Mouse (Mus musculus) ES-E14 (cell line): ENCODE results near the gene Nim1k.

Experiments
- HCFC1 ChIP-seq: IDR thresholded peaks from 2 replicates; pipeline ENCODE4 v1.6.1; 2012; ENCODE audit warnings: low read length, inconsistent platforms, borderline replicate concordance; ENCODE audit not compliant: insufficient read depth
- ZC3H11A ChIP-seq: IDR thresholded peaks from 2 replicates; pipeline ENCODE4 v1.6.1; 2012; ENCODE audit warnings: low read depth, mild to moderate bottlenecking, inconsistent platforms, low read length, borderline replicate concordance

DNA sequence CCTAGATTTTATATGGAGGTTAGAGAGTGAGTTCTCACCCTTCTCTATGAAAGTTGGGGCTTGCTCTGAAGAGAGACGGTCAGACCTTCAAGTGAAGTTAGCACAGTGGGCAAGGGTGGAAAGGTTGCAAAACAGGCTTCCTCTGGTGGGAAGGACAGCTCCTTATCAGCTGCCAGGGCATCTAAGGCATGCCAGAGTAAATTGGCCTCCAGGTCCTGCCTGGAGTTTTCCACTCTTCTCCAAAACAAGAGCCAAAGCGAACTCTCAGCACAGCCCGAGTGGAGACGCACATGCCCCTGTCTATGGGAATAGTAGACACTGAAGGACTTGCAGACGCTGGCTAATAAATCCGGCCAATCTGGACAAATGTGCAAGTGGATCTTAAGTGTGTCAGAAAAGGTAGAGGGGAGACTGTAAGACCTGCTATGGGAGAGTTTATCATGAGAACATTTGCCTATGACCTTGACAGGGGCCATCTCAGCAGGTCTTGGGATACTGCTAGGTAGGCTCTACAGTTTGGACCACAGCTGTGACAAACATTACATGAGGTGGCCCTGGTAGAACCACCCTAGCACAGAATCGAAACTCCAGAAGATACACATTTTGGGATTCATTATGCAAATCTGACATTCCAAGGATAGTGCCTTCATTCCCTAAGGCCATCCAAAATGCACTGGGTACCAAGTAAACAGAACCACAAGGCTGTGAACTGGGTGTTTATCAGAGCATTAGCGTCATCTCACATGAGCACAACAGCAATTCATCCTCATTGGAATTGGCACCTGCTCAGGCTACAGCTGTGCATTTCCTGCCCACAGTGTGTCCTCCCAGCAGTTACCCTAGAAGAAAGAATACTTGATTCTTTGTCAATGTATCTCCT is 46.1 kb downstream of the Nim1k start:
- no peak for TF ChIP-seq ZC3H11A
- no peak for TF ChIP-seq HCFC1
